Mouse (Mus musculus): ENCODE measurements around the gene Tmem30a. TPM values are rescaled to one million over a fixed set of nuclear protein-coding genes. Genes with fewer than 3 reads are reported as not detected.

Tmem30a gene
- polyA plus RNA-seq, 1 experiment from 2014 or later: 68.5 TPM

- Histone ChIP-seq H3K27ac (replicated peaks) (no peak overlapping the region), H3K4me3 (replicated peaks) (no peak overlapping the region), H3K4me2 (replicated peaks) (no peak overlapping the region), H3K36me3 (no peaks in the 10 kb centered on the region), H3K4me1 (no peaks in the 10 kb centered on the region), H3K9ac (no peak overlapping the region), H3K9me3 (replicated peaks) (peaks cover 8% of the 10 kb centered on the region; the same call in 1 of the 2 replicates), H3K27me3 (no peaks in the 10 kb centered on the region)
- 89% methylated on average over 11 of the region's 11 CpGs for WGBS
- ATAC-seq (ENCODE audit: insufficient number of reproducible peaks, low FRiP score, low TSS enrichment, low read depth): no peak
Observed at GRCm38 (mm10) chr9:79816013-79816412, 22.7 kb upstream of the Tmem30a start.

GRCm38 (mm10) chr9:79814592-79814991 is 21.3 kb upstream of the Tmem30a start:
- no peak overlapping the region for H3K4me2 ChIP-seq (replicated peaks)
- ATAC-seq (ENCODE audit: insufficient number of reproducible peaks, low FRiP score, low TSS enrichment, low read depth): no peak
- peaks cover 8% of the 10 kb centered on the region; the same call in 1 of the 2 replicates for H3K9me3 ChIP-seq (replicated peaks)
- no peaks in the 10 kb centered on the region for H3K27me3 ChIP-seq
- no peak overlapping the region for H3K4me3 ChIP-seq (replicated peaks)
- 53% methylated on average over 4 of the region's 4 CpGs for WGBS
- no peaks in the 10 kb centered on the region for H3K36me3 ChIP-seq
- H3K9ac ChIP-seq: no peak overlapping the region
- H3K27ac ChIP-seq (replicated peaks): no peak overlapping the region; the same call in 1 of the 2 replicates
- H3K4me1 ChIP-seq: no peaks in the 10 kb centered on the region

GRCm38 (mm10) chr9:79810969-79811902 is 17.9 kb upstream of the Tmem30a start:
- Histone ChIP-seq H3K4me2 (replicated peaks) (no peak overlapping the region), H3K4me3 (replicated peaks) (no peak overlapping the region), H3K36me3 (no peaks in the 10 kb centered on the region), H3K9me3 (replicated peaks) (no peaks in the 10 kb centered on the region), H3K27ac (replicated peaks) (no peak overlapping the region), H3K27me3 (no peaks in the 10 kb centered on the region), H3K9ac (no peak overlapping the region), H3K4me1 (0 out of 2 replicates have a peak, but pooled peaks cover 7% of the 10 kb centered on the region)
- no peak for ATAC-seq (ENCODE audit: insufficient number of reproducible peaks, low FRiP score, low TSS enrichment, low read depth)
- WGBS: 69% methylated on average over 10 of the region's 11 CpGs

- WGBS: 60% methylated on average over 3 of the region's 3 CpGs
- no peak overlapping the region for H3K27ac ChIP-seq (replicated peaks)
Observed at GRCm38 (mm10) chr9:79810534-79810933, 17.2 kb upstream of the Tmem30a start.

GRCm38 (mm10) chr9:79809411-79809810 is 16.1 kb upstream of the Tmem30a start:
- Histone ChIP-seq H3K4me1 (0 out of 2 replicates have a peak, but pooled peaks cover 7% of the 10 kb centered on the region), H3K36me3 (no peaks in the 10 kb centered on the region), H3K9ac (no peak overlapping the region), H3K4me3 (replicated peaks) (no peak overlapping the region), H3K27ac (replicated peaks) (no peak overlapping the region), H3K27me3 (no peaks in the 10 kb centered on the region), H3K9me3 (replicated peaks) (no peaks in the 10 kb centered on the region), H3K4me2 (replicated peaks) (no peak overlapping the region)
- 30% methylated on average over 6 of the region's 6 CpGs for WGBS
- ATAC-seq (ENCODE audit: insufficient number of reproducible peaks, low FRiP score, low TSS enrichment, low read depth): no peak

More at GRCm38 (mm10) chr9:79810534-79810933, 17.2 kb upstream of the Tmem30a start:
- H3K4me3 ChIP-seq (replicated peaks): no peak overlapping the region
- 0 out of 2 replicates have a peak, but pooled peaks cover 7% of the 10 kb centered on the region for H3K4me1 ChIP-seq
- no peaks in the 10 kb centered on the region for H3K36me3 ChIP-seq
- no peak overlapping the region for H3K9ac ChIP-seq
- no peaks in the 10 kb centered on the region for H3K9me3 ChIP-seq (replicated peaks)
- H3K27me3 ChIP-seq: no peaks in the 10 kb centered on the region
- H3K4me2 ChIP-seq (replicated peaks): no peak overlapping the region
- no peak for ATAC-seq (ENCODE audit: insufficient number of reproducible peaks, low FRiP score, low TSS enrichment, low read depth)

GRCm38 (mm10) chr9:79807178-79807577 is 13.9 kb upstream of the Tmem30a start:
- no peak for ATAC-seq (ENCODE audit: insufficient number of reproducible peaks, low FRiP score, low TSS enrichment, low read depth)
- WGBS: 35% methylated on average over 4 of the region's 4 CpGs

GRCm38 (mm10) chr9:79806317-79807075 is 13.2 kb upstream of the Tmem30a start:
- no peak overlapping the region for H3K27ac ChIP-seq (replicated peaks)
- no peak overlapping the region for H3K9ac ChIP-seq
- H3K4me3 ChIP-seq (replicated peaks): no peak overlapping the region
- no peaks in the 10 kb centered on the region for H3K36me3 ChIP-seq
- no peaks in the 10 kb centered on the region for H3K9me3 ChIP-seq (replicated peaks)
- H3K4me2 ChIP-seq (replicated peaks): no peak overlapping the region
- no peaks in the 10 kb centered on the region for H3K27me3 ChIP-seq
- WGBS: 45% methylated on average over 12 of the region's 12 CpGs
- H3K4me1 ChIP-seq: 0 out of 2 replicates have a peak, but pooled peaks cover 7% of the 10 kb centered on the region
- ATAC-seq (ENCODE audit: insufficient number of reproducible peaks, low FRiP score, low TSS enrichment, low read depth): no peak

More at GRCm38 (mm10) chr9:79807178-79807577, 13.9 kb upstream of the Tmem30a start:
- Histone ChIP-seq H3K4me3 (replicated peaks) (no peak overlapping the region), H3K27me3 (no peaks in the 10 kb centered on the region), H3K9me3 (replicated peaks) (no peaks in the 10 kb centered on the region), H3K4me2 (replicated peaks) (no peak overlapping the region), H3K9ac (no peak overlapping the region), H3K36me3 (no peaks in the 10 kb centered on the region), H3K27ac (replicated peaks) (no peak overlapping the region), H3K4me1 (0 out of 2 replicates have a peak, but pooled peaks cover 7% of the 10 kb centered on the region)

GRCm38 (mm10) chr9:79805426-79805825 is 12.1 kb upstream of the Tmem30a start:
- Histone ChIP-seq H3K27me3 (no peaks in the 10 kb centered on the region), H3K27ac (replicated peaks) (no peak overlapping the region), H3K4me1 (0 out of 2 replicates have a peak, but pooled peaks cover 7% of the 10 kb centered on the region), H3K9ac (no peak overlapping the region), H3K9me3 (replicated peaks) (no peaks in the 10 kb centered on the region), H3K36me3 (no peaks in the 10 kb centered on the region), H3K4me2 (replicated peaks) (no peak overlapping the region), H3K4me3 (replicated peaks) (no peak overlapping the region)
- ATAC-seq (ENCODE audit: insufficient number of reproducible peaks, low FRiP score, low TSS enrichment, low read depth): no peak
- 89% methylated on average over 10 of the region's 10 CpGs for WGBS

- Histone ChIP-seq H3K4me1 (peaks cover 7% of the 10 kb centered on the region; the same call in 1 of the 2 replicates), H3K9me3 (replicated peaks) (no peaks in the 10 kb centered on the region), H3K27ac (replicated peaks) (no peak overlapping the region), H3K27me3 (no peaks in the 10 kb centered on the region), H3K4me3 (replicated peaks) (no peak overlapping the region), H3K9ac (no peak overlapping the region), H3K4me2 (replicated peaks) (no peak overlapping the region), H3K36me3 (no peaks in the 10 kb centered on the region)
- no peak for ATAC-seq (ENCODE audit: insufficient number of reproducible peaks, low FRiP score, low TSS enrichment, low read depth)
- 52% methylated on average over 7 of the region's 7 CpGs for WGBS
Observed at GRCm38 (mm10) chr9:79796461-79797135, 3.3 kb upstream of the Tmem30a start.

GRCm38 (mm10) chr9:79795076-79795475 is 1.8 kb upstream of the Tmem30a start:
- peaks cover 7% of the 10 kb centered on the region; the same call in 1 of the 2 replicates for H3K4me1 ChIP-seq
- no peak overlapping the region for H3K4me3 ChIP-seq (replicated peaks)
- 82% methylated on average over 1 of the region's 1 CpGs for WGBS
- ATAC-seq (ENCODE audit: insufficient number of reproducible peaks, low FRiP score, low TSS enrichment, low read depth): no peak
- no peaks in the 10 kb centered on the region for H3K36me3 ChIP-seq
- no peaks in the 10 kb centered on the region for H3K9me3 ChIP-seq (replicated peaks)
- no peak overlapping the region for H3K9ac ChIP-seq
- H3K4me2 ChIP-seq (replicated peaks): no peak overlapping the region
- H3K27me3 ChIP-seq: no peaks in the 10 kb centered on the region
- no peak overlapping the region for H3K27ac ChIP-seq (replicated peaks)

- Histone ChIP-seq H3K4me1 (0 out of 2 replicates have a peak, but pooled peaks cover 8% of the 10 kb centered on the region), H3K27ac (replicated peaks) (no peak overlapping the region), H3K4me2 (replicated peaks) (no peak overlapping the region), H3K36me3 (no peaks in the 10 kb centered on the region), H3K27me3 (no peaks in the 10 kb centered on the region), H3K9ac (no peak overlapping the region), H3K4me3 (replicated peaks) (no peak overlapping the region), H3K9me3 (replicated peaks) (no peaks in the 10 kb centered on the region)
- WGBS: 52% methylated on average over 2 of the region's 2 CpGs
- no peak for ATAC-seq (ENCODE audit: insufficient number of reproducible peaks, low FRiP score, low TSS enrichment, low read depth)
Observed at GRCm38 (mm10) chr9:79785794-79786085, 7.6 kb downstream of the Tmem30a start.

All from embryonic facial prominence, embryonic 15.5 days (tissue).